Mouse (Mus musculus): ENCODE results near the gene Kcnip4. TPM values are rescaled to one million over a fixed set of nuclear protein-coding genes. Genes with fewer than 3 reads are reported as not detected.

The Kcnip4 gene
- polyA plus RNA-seq, 1 experiment from 2014 or later = 0.05 TPM

- Histone ChIP-seq H3K4me3 (ENCODE audit: low read depth, low read length) (no peak overlapping the region), H3K4me2 (ENCODE audit: low read depth, low read length) (no peak overlapping the region), H3K9me3 (ENCODE audit: low read length) (no peaks in the 10 kb centered on the region), H3K36me3 (replicated peaks; ENCODE audit: insufficient read depth, low read length) (no peaks in the 10 kb centered on the region), H3K27me3 (ENCODE audit: insufficient read depth, low read length) (no peaks in the 10 kb centered on the region), H3K9ac (replicated peaks) (no peak overlapping the region), H3K27ac (ENCODE audit: low read depth) (no peak overlapping the region), H3K4me1 (ENCODE audit: insufficient read depth) (no peaks in the 10 kb centered on the region)
- ATAC-seq = no peak
- 66% methylated on average over 4 of the region's 4 CpGs for WGBS (ENCODE audit: insufficient replicate concordance)
- TF ChIP-seq CTCF (IDR thresholded peaks at IDR 0.05; ENCODE audit: low read depth) (no peak), EP300 (IDR thresholded peaks at IDR 0.05; ENCODE audit: low read depth) (no peak)
- no peak for DNase-seq
Observed at GRCm38 (mm10) chr5:49255983-49256382, 268.7 kb downstream of the Kcnip4 start.

DNA sequence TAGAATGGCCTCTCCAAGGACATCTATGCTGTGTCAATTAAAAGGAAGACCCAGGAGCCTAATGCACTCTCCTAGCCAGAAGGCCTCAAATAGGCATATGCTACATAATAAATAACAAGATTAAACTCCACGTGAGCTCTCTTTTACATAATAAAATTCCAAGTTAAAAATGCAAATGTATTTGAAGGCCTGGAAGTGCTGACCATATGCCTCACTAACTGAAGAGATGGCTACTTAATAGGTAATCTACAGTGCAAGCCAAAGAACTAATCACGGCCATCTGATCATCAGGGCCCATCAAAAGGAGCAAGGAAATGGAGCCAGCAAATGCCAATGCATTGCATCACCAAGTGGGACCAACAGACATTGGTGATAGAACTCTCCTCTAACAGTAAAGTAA lies 277.6 kb downstream of the Kcnip4 start:
- Histone ChIP-seq H3K9me3 (ENCODE audit: low read length) (no peaks in the 10 kb centered on the region), H3K4me2 (ENCODE audit: low read depth, low read length) (no peak overlapping the region), H3K27me3 (ENCODE audit: insufficient read depth, low read length) (no peaks in the 10 kb centered on the region), H3K4me1 (ENCODE audit: insufficient read depth) (no peaks in the 10 kb centered on the region), H3K4me3 (ENCODE audit: low read depth, low read length) (no peak overlapping the region), H3K9ac (replicated peaks) (no peak overlapping the region), H3K27ac (ENCODE audit: low read depth) (no peak overlapping the region), H3K36me3 (replicated peaks; ENCODE audit: insufficient read depth, low read length) (no peaks in the 10 kb centered on the region)
- no peak for DNase-seq
- WGBS (ENCODE audit: insufficient replicate concordance) = 71% methylated on average over 2 of the region's 2 CpGs
- ATAC-seq = no peak
- TF ChIP-seq EP300 (IDR thresholded peaks at IDR 0.05; ENCODE audit: low read depth) = no peak
- no peak for TF ChIP-seq CTCF (IDR thresholded peaks at IDR 0.05; ENCODE audit: low read depth)

GRCm38 (mm10) chr5:49244414-49244813 lies 280.3 kb downstream of the Kcnip4 start:
- Histone ChIP-seq H3K4me2 (ENCODE audit: low read depth, low read length) (no peak overlapping the region), H3K27me3 (ENCODE audit: insufficient read depth, low read length) (no peaks in the 10 kb centered on the region), H3K36me3 (replicated peaks; ENCODE audit: insufficient read depth, low read length) (no peaks in the 10 kb centered on the region), H3K27ac (ENCODE audit: low read depth) (no peak overlapping the region), H3K4me3 (ENCODE audit: low read depth, low read length) (no peak overlapping the region), H3K4me1 (ENCODE audit: insufficient read depth) (no peaks in the 10 kb centered on the region), H3K9ac (replicated peaks) (no peak overlapping the region), H3K9me3 (ENCODE audit: low read length) (no peaks in the 10 kb centered on the region)
- DNase-seq = no peak
- TF ChIP-seq EP300 (IDR thresholded peaks at IDR 0.05; ENCODE audit: low read depth) = no peak
- no peak for TF ChIP-seq CTCF (IDR thresholded peaks at IDR 0.05; ENCODE audit: low read depth)
- 72% methylated on average over 4 of the region's 4 CpGs for WGBS (ENCODE audit: insufficient replicate concordance)
- ATAC-seq = no peak

- 85% methylated on average over 6 of the region's 6 CpGs for WGBS (ENCODE audit: insufficient replicate concordance)
- H3K4me1 ChIP-seq (ENCODE audit: insufficient read depth) = no peaks in the 10 kb centered on the region
- TF ChIP-seq CTCF (IDR thresholded peaks at IDR 0.05; ENCODE audit: low read depth) = no peak
- TF ChIP-seq EP300 (IDR thresholded peaks at IDR 0.05; ENCODE audit: low read depth) = no peak
- H3K4me2 ChIP-seq (ENCODE audit: low read depth, low read length) = no peak overlapping the region
- no peak for DNase-seq
- no peak overlapping the region for H3K4me3 ChIP-seq (ENCODE audit: low read depth, low read length)
- H3K27me3 ChIP-seq (ENCODE audit: insufficient read depth, low read length) = no peaks in the 10 kb centered on the region
- H3K9me3 ChIP-seq (ENCODE audit: low read length) = no peaks in the 10 kb centered on the region
- no peak for ATAC-seq
- H3K27ac ChIP-seq (ENCODE audit: low read depth) = no peak overlapping the region
- no peaks in the 10 kb centered on the region for H3K36me3 ChIP-seq (replicated peaks; ENCODE audit: insufficient read depth, low read length)
- H3K9ac ChIP-seq (replicated peaks) = no peak overlapping the region
Observed at GRCm38 (mm10) chr5:49241708-49242107, 283.0 kb downstream of the Kcnip4 start.

GRCm38 (mm10) chr5:49201164-49201756 lies 323.4 kb downstream of the Kcnip4 start:
- no peak overlapping the region for H3K27ac ChIP-seq (ENCODE audit: low read depth)
- H3K36me3 ChIP-seq (replicated peaks; ENCODE audit: insufficient read depth, low read length) = no peaks in the 10 kb centered on the region
- H3K9ac ChIP-seq (replicated peaks) = no peak overlapping the region
- ATAC-seq (no peak), DNase-seq (no peak)
- 60% methylated on average over 4 of the region's 4 CpGs for WGBS (ENCODE audit: insufficient replicate concordance)
- H3K4me1 ChIP-seq (ENCODE audit: insufficient read depth) = no peaks in the 10 kb centered on the region
- H3K9me3 ChIP-seq (ENCODE audit: low read length) = no peaks in the 10 kb centered on the region
- H3K27me3 ChIP-seq (ENCODE audit: insufficient read depth, low read length) = no peaks in the 10 kb centered on the region
- TF ChIP-seq CTCF (IDR thresholded peaks at IDR 0.05; ENCODE audit: low read depth) (no peak), EP300 (IDR thresholded peaks at IDR 0.05; ENCODE audit: low read depth) (no peak)
- no peak overlapping the region for H3K4me2 ChIP-seq (ENCODE audit: low read depth, low read length)
- no peak overlapping the region for H3K4me3 ChIP-seq (ENCODE audit: low read depth, low read length)

- WGBS (ENCODE audit: insufficient replicate concordance) = 47% methylated on average over 1 of the region's 1 CpGs
Observed at GRCm38 (mm10) chr5:49188236-49188635, 336.5 kb downstream of the Kcnip4 start.

More at GRCm38 (mm10) chr5:49188236-49188635, 336.5 kb downstream of the Kcnip4 start:
- Histone ChIP-seq H3K4me3 (ENCODE audit: low read depth, low read length) (no peak overlapping the region), H3K4me1 (ENCODE audit: insufficient read depth) (no peaks in the 10 kb centered on the region), H3K9me3 (ENCODE audit: low read length) (no peaks in the 10 kb centered on the region), H3K27ac (ENCODE audit: low read depth) (no peak overlapping the region), H3K27me3 (ENCODE audit: insufficient read depth, low read length) (no peaks in the 10 kb centered on the region), H3K9ac (replicated peaks) (no peak overlapping the region), H3K36me3 (replicated peaks; ENCODE audit: insufficient read depth, low read length) (no peaks in the 10 kb centered on the region), H3K4me2 (ENCODE audit: low read depth, low read length) (no peak overlapping the region)
- TF ChIP-seq CTCF (IDR thresholded peaks at IDR 0.05; ENCODE audit: low read depth) = no peak
- no peak for TF ChIP-seq EP300 (IDR thresholded peaks at IDR 0.05; ENCODE audit: low read depth)
- ATAC-seq (no peak), DNase-seq (no peak)

All from liver, postnatal 0 days (tissue).